Mouse (Mus musculus): ENCODE data around the gene Twist2.
A peak's percentile ranks its signal among the peaks of the same experiment; 100 is the strongest.

Gene Twist2

DNA sequence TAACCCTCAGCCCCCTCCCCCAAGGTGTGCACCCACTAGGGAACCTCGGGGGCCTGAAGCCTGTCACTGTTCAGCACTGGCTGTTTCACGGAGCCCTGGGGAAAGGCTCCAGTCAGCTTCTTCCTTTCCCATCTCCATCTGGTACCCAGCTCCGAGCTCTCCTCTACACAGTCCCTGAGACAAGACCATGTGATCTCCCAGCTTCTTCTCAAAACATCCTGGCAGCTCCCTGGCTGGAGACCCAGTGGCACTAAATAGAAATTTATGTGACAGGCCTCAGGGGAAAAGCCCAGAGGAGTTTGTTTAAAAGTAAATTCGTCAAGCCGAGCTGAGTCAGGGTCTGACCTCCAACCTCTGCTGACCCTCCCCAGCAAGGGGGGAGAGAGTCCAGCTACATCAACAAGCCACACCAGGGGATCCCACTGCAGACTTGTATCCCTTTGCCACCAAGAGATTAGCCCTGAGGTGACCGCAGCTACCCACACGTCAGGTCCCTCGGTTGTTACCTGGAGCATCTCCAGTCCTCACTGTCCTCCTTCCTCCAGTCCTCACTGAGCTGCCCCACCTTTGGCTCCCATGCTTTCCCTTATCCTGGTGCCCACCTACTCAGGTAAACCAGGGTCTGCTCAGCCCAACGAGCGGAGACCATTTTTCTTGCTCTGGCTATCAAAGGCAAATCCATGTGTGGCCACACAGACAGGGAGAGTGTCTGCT, 72.5 kb downstream of the Twist2 start:
- DNase-seq (ENCODE audit: low read depth, low spot score), result no peak

DNA sequence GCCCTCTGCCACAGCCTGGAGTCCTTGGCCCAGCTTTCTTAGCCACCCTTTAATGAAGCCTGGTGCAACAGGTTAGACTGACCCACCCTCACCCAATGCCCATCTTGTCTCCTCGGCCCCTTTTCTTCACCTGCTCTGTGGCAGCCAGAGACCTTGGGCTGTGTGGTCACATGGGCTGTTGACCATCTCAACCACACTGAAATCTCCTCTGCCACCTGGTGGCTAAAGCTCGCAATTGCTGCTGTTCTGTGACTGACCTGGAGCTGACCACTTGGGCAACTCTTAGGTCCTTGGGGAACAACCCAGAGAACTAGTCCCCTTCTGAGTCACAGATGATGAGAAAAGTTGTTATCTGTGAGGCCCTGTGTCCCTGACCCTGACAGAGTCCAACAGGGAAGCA, 73.4 kb downstream of the Twist2 start:
- DNase-seq (ENCODE audit: low read depth, low spot score), result peak; percentile 31

DNA sequence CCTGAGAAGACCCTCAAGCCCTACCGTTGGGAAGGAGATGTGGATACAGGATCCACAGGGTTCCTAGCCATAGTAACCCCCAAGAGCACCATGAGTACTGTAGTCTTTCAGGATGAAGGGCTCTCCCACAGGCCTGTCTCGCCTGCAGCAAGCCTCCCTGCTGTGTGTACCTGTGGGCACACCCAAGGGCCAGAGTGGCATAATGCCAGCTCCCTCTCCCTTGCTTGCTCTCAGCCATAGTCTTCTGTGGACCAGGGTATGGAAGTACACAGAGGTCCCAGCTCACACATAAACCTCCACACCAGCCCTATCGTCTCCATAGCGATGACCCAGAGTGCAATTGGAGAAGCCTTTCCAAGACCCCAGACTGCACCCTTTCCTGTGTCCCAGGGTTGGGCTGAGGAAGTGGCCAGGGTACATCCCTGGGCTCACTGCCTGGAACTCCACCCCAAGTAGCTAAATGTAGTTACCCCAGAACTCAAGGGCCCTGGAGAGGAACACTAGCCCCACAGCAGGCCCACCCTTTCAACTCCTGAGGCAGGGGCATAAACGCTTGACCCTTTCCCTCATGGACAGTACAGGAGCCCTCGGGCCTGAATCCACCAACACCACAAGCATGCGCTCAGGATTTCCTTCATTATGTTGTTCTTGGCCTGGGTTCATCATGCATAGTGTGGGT, 73.9 kb downstream of the Twist2 start:
- no peak for DNase-seq (ENCODE audit: low read depth, low spot score)

DNA sequence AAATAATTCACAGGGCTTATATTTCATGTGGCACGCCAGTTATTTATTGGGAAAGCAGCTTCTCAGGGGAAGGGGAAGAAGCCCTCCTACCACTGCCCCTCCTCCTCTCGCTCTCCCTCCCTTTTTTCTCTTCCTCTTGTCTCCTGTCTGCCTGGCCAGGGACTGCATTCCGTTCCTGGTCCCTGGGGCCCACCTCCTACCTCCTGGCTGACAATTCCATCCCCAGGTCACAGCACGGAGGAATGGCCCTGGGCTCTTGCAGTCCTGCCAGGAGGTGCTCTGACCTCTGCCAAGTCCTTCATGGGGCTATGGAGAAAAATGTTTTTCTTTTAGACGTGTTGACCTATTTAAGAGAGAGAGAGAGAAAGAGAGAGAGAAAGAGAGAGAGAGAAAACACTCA, 77.4 kb downstream of the Twist2 start:
- DNase-seq (ENCODE audit: low read depth, low spot score), result no peak

DNA sequence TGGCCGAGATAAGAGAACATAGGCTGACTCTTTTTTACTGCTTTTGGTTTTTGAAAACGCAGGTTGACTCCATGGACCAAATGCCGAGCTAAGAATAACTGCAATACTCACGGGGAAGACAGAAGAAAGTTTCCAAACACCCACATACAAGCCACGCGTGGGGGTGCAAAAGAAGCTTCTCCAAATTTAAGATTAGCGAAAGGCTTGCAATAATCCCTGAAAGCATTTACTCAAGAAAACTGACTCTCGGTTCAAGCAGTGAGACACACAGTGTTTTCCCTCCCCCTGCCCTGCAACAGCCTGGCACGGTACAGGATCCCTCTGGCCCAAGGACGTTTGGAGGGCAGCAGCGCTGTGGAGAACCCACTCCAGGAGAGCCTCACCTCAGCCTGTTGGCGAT, 78.9 kb downstream of the Twist2 start:
- no peak for DNase-seq (ENCODE audit: low read depth, low spot score)

DNA sequence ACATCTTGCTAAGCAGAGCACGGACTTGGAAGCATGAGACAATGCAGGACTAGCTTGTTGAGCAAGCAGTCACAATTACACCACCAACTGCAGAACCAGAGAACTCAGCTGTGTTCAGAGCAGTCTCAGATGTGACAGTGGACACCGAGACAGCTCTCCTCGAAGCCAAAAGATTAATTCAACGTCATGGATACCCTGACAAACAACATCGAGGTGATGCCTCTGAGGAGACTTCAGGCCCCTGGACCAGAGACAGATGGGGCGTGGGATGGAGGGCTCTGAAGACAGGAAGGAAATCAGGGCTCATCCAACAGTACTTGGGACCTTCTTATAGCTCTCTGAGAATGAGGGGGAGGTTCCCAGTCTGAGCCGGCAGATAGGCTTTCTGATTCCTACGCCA, 79.6 kb downstream of the Twist2 start:
- no peak for DNase-seq (ENCODE audit: low read depth, low spot score)

DNA sequence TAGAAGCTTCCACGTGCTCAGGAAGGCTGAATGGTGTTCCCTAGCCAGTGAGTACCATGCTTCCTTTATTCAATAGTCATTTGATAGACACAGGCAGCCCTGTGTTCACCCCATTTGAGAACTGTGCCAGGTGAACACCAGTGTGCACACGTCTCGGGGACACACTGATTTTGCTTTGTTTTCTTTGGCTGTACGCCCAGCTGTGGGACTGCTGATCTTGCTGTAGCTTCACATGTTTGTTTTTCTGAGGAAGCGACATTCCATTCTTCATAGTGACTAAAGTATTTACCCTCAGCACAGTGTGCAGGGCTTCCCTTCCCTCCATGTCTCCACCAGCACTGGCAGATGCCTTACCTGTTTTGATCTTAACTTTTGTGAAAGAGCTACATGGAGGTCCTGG, 81.9 kb downstream of the Twist2 start:
- no peak for DNase-seq (ENCODE audit: low read depth, low spot score)

DNA sequence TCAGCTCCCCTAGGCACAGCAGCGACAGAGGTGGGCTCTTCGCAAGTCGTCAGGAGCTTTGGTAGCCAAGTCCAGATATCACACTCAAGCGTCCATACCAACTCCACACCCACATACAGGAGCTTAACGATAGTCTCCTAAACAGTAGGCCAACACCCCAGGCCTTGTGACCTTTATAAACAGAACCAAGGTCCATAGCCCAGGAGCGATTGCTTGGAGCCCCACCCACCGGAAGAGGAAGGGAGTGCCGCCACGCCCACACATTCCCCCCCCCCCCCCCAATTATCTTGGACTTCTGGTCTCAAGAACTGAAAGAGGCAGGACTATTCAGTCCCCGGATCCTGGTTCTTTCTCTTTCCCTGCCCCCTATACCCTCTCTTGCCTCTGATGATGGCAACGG, 92.3 kb downstream of the Twist2 start:
- no peak for DNase-seq (ENCODE audit: low read depth, low spot score)

DNA sequence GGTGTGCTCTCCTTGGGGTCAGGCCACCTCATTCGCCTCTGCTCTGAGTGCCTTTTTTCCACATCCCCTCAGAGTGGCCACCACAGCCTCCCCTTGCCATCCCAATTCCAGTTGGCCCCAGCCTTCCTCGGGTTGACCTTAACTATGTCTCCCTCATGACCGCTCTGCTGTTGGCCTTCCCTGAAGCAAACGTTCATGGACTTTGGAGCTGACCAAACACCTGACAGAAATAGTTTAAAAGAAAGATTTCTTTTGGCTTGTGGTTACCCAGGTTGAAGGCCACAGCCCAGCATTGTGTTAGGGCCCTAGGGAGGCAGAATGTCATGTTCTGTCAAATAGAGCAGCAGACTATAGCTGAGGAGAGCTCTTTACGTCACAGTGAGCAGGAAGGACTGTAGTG, 93.0 kb downstream of the Twist2 start:
- DNase-seq (ENCODE audit: low read depth, low spot score), result no peak

DNA sequence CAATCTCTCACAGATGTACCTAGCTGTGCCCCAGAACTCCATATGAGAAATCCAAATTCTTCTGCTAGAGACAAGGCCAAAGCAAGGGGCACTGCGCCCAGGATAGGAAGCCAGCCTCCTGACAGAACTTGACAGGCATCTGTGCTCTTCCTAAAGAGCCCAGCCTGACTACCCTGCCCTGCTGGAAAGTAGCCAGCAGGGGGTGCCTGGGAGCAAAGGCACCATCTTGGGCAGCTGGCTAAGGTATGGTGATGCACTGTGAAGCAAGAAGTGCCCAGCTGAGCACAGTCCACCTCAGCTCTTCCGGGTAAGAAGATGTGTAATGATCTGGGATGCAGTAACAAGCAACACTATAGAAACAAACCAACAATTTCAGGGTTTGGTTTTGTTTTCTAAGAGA, 95.8 kb downstream of the Twist2 start:
- DNase-seq (ENCODE audit: low read depth, low spot score), result peak; percentile 45
